Mouse (Mus musculus): ENCODE measurements at regions not wholly inside any gene's neighbourhood (a gene's known extent, or its start where the extent isn't known, plus 50 kb on each side); places are given as distances from the start of the nearest gene placed in this dataset.
A peak's percentile ranks its signal among the peaks of the same experiment; 100 is the strongest.

GRCm38 (mm10) chr7:34493892-34494291, 100.8 kb upstream of the Lsm14a start:
- DNase-seq: no peak

- no peak for DNase-seq
Observed at GRCm38 (mm10) chr7:34484908-34485598, 91.9 kb upstream of the Lsm14a start.

GRCm38 (mm10) chr7:34483368-34483767, 90.3 kb upstream of the Lsm14a start:
- DNase-seq: no peak

DNA sequence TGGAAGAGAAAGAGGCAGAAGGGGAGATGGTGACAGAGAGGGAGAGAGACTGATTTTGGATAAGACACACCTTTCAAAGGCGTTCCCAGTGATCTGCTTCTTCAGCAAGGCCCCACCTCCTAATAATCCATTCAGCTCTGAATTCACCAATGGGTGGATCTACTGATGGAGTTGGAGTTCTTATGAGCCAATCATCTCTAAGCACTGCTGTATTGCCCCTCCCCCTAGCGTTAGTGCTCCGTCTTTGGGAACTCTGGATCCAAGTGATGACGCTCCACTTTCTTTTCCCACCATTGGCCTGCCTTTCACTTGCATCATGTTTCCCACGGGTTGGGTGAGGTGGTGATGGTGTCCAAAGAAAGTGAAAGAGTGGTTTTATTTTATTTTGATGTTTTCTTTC, 87.7 kb upstream of the Lsm14a start:
- DNase-seq: no peak

- no peak for DNase-seq
Observed at GRCm38 (mm10) chr7:34471003-34471402, 77.9 kb upstream of the Lsm14a start.

- peak; percentile 29 to 34 for DNase-seq
Observed at GRCm38 (mm10) chr7:34462069-34462468, 69.0 kb upstream of the Lsm14a start.

DNA sequence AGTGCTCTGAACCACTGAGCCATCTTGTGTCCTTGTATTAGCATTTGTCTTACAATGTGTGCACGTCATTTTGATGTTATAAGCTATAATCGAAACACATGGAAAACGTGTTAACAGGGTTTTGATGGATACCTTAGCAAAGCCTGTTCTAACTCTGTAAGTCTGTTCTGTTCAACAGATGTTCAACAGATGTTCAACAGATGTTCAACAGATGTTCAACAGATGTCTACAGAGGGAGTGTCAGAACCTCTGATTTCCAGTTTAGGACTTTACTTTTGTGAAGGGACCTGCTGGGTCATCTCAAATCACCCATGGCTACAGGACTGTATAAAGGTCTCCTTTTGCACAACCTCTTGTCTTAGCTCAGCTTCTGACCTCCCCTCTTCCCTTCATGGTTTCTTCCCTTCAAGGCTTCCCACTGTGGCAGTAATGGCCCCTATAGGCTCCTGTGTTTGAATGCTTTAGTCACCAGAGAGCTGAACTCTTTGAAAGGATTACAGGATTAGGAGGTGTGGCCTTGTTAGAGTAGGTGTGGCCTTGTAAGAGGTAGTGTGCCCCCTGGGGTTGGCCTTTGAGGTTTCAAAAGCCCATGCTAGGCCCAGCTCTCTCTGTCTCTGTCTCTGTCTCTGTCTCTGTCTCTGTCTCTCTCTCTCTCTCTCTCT, 66.8 kb upstream of the Lsm14a start:
- no peak for DNase-seq

DNA sequence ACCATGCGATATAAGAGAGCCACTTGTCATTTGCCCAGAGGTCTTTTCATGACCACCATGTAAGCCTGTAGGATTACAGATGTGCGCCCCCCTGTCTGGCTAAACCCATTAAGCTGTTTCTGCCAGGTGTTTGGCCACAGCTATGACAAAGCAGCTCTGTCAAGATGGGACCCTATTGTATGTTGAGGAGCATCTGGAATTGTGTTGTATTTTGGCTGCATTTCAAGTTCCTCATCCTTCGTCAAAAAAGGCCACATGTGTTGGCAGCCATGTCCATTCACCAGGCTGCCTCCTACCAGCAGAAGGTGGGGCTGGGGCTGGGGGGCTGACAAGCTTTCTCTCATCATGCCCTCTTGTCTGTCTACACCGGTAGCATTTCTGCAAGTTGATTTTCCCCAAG, 65.7 kb upstream of the Lsm14a start:
- no peak for DNase-seq

- no peak for DNase-seq
Observed at GRCm38 (mm10) chr7:34448364-34448763, 55.2 kb upstream of the Lsm14a start.

GRCm38 (mm10) chr7:34444263-34444662, 51.1 kb upstream of the Lsm14a start:
- no peak for DNase-seq

All from cerebellum, adult 18-20 months (tissue).